Mouse (Mus musculus): ENCODE measurements at regions not wholly inside any gene's neighbourhood (a gene's known extent, or its start where the extent isn't known, plus 50 kb on each side); places are given as distances from the start of the nearest gene placed in this dataset.

DNA sequence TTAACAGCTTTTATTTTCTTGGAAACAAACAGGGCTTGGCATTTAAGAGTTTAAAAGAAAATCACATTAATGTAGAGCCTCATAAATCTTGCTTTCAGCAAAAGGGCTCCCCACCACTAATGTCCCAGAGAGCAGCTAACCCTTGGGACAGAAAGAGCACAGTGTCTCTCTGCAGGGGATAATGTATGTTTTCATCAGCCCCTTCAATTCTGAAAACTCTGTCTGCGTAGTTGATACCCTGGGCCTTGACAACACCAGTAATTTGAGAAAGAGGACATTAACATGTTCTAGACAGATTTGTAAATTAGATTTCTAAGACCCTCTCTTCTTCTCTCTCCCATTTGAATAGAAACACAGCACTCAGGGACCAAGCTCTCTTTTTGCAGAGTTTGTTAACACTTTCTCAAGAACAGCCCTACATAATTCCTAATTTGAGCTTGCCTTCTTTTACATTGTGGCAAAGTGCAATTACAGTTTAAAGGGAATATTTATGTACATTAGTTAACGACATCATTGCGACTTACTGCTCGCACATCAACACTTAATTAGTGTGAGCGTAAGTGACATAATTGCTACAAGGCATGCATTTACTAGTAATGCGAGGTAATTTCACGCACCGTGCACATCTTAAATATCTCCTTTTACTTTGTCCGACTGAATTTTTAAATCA is 444.7 kb downstream of the Psat1 start:
- Histone ChIP-seq H3K36me3 (ENCODE audit: control insufficient read depth, insufficient read depth, low read length) (no peaks in the 10 kb centered on the region), H3K4me1 (replicated peaks; ENCODE audit: control insufficient read depth, insufficient read depth) (no peaks in the 10 kb centered on the region), H3K4me3 (ENCODE audit: low read depth, low read length) (no peak overlapping the region), H3K4me2 (replicated peaks; ENCODE audit: low read depth) (no peak overlapping the region), H3K27ac (replicated peaks) (no peak overlapping the region), H3K9ac (ENCODE audit: low read length) (no peak overlapping the region), H3K9me3 (ENCODE audit: control insufficient read depth, low read length) (no peaks in the 10 kb centered on the region), H3K27me3 (ENCODE audit: control insufficient read depth, insufficient read depth, low read length) (no peaks in the 10 kb centered on the region)
- ATAC-seq (ENCODE audit: low FRiP score, low TSS enrichment) (no peak), DNase-seq (ENCODE audit: low spot score) (no peak)
- TF ChIP-seq EP300 (optimal IDR thresholded peaks at IDR 0.05) (no peak), CTCF (IDR thresholded peaks at IDR 0.05; ENCODE audit: low read depth) (no peak)
- WGBS, result 82% methylated on average over 9 of the region's 9 CpGs

DNA sequence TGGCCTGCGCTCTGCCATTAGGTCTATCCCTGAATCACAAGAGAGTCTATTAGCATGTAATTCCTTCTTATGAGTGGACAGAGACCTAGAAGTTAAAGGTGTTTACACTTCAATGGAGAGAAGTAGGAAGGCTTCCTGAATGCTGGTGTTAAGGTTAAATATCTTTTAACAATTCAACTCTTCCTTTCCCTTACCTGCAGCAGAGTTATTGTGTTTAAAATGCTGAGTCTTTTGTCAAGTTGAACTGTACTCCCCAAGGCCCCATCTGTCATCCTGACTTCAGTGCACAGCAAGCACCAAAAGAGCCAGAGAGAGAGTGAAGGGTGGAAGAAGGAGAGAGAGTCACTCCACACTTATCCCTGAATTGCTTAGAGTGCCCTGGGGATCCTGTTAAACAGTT is 451.6 kb downstream of the Psat1 start:
- 92% methylated on average over 1 of the region's 1 CpGs for WGBS

DNA sequence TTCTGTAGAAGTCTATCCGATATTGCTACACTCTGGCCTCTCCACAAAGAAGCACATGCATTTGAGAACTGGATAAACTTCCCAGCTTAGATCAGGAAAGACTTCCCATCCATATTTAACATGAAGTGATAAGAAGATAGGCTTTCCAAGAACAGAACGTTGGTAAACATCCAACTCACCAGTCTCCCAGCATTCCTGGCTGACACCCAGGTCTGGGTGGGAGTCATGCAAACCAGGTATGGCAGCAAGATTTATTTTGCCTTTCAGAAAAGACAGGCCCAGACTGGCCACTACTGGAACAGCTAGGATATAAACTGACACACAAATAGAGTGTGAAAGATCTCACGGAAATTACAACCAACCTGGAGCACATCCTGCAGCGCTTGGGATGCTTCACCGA is 459.6 kb downstream of the Psat1 start:
- 67% methylated on average over 5 of the region's 5 CpGs for WGBS
- no peak overlapping the region for H3K4me2 ChIP-seq (replicated peaks; ENCODE audit: low read depth)
- no peaks in the 10 kb centered on the region for H3K36me3 ChIP-seq (ENCODE audit: control insufficient read depth, insufficient read depth, low read length)
- H3K4me1 ChIP-seq (replicated peaks; ENCODE audit: control insufficient read depth, insufficient read depth), result no peaks in the 10 kb centered on the region
- DNase-seq (ENCODE audit: low spot score) (no peak), ATAC-seq (ENCODE audit: low FRiP score, low TSS enrichment) (no peak)
- TF ChIP-seq EP300 (optimal IDR thresholded peaks at IDR 0.05) (no peak), CTCF (IDR thresholded peaks at IDR 0.05; ENCODE audit: low read depth) (no peak)
- H3K27ac ChIP-seq (replicated peaks), result no peak overlapping the region
- H3K27me3 ChIP-seq (ENCODE audit: control insufficient read depth, insufficient read depth, low read length), result no peaks in the 10 kb centered on the region
- no peak overlapping the region for H3K9ac ChIP-seq (ENCODE audit: low read length)
- H3K4me3 ChIP-seq (ENCODE audit: low read depth, low read length), result no peak overlapping the region
- H3K9me3 ChIP-seq (ENCODE audit: control insufficient read depth, low read length), result no peaks in the 10 kb centered on the region

More for the DNA sequence above, 451.6 kb downstream of the Psat1 start:
- Histone ChIP-seq H3K36me3 (ENCODE audit: control insufficient read depth, insufficient read depth, low read length) (no peaks in the 10 kb centered on the region), H3K4me1 (replicated peaks; ENCODE audit: control insufficient read depth, insufficient read depth) (no peaks in the 10 kb centered on the region), H3K9me3 (ENCODE audit: control insufficient read depth, low read length) (no peaks in the 10 kb centered on the region), H3K27me3 (ENCODE audit: control insufficient read depth, insufficient read depth, low read length) (no peaks in the 10 kb centered on the region), H3K27ac (replicated peaks) (no peak overlapping the region), H3K4me2 (replicated peaks; ENCODE audit: low read depth) (no peak overlapping the region), H3K9ac (ENCODE audit: low read length) (no peak overlapping the region), H3K4me3 (ENCODE audit: low read depth, low read length) (no peak overlapping the region)
- ATAC-seq (ENCODE audit: low FRiP score, low TSS enrichment) (no peak), DNase-seq (ENCODE audit: low spot score) (no peak)
- no peak for TF ChIP-seq EP300 (optimal IDR thresholded peaks at IDR 0.05)
- no peak for TF ChIP-seq CTCF (IDR thresholded peaks at IDR 0.05; ENCODE audit: low read depth)

DNA sequence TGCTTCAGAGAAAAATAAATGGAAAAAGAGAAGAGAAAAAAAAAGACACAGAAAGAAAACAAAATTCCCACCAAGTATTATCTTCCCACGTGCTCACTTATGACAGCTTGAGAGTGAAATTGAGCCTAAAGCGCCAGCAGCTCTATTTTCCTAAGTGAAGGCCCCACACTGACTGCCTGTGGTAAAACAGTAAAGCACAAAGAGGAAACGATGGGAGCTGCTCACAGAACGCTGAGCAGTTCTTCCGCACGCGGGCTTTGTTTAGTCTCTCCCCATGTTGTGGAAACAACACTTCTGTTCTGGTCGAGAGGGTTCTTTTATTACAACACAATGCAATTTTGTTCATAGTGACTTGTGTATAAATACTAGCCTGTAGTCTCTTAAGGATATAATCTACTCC is 465.5 kb downstream of the Psat1 start:
- DNase-seq (ENCODE audit: low spot score) (no peak), ATAC-seq (ENCODE audit: low FRiP score, low TSS enrichment) (no peak)
- no peak overlapping the region for H3K4me2 ChIP-seq (replicated peaks; ENCODE audit: low read depth)
- H3K4me1 ChIP-seq (replicated peaks; ENCODE audit: control insufficient read depth, insufficient read depth), result no peaks in the 10 kb centered on the region
- no peak overlapping the region for H3K4me3 ChIP-seq (ENCODE audit: low read depth, low read length)
- no peaks in the 10 kb centered on the region for H3K36me3 ChIP-seq (ENCODE audit: control insufficient read depth, insufficient read depth, low read length)
- H3K27ac ChIP-seq (replicated peaks), result no peak overlapping the region
- H3K27me3 ChIP-seq (ENCODE audit: control insufficient read depth, insufficient read depth, low read length), result no peaks in the 10 kb centered on the region
- TF ChIP-seq CTCF (IDR thresholded peaks at IDR 0.05; ENCODE audit: low read depth), result no peak
- TF ChIP-seq EP300 (optimal IDR thresholded peaks at IDR 0.05), result no peak
- no peak overlapping the region for H3K9ac ChIP-seq (ENCODE audit: low read length)
- H3K9me3 ChIP-seq (ENCODE audit: control insufficient read depth, low read length), result no peaks in the 10 kb centered on the region
- 50% methylated on average over 8 of the region's 8 CpGs for WGBS

DNA sequence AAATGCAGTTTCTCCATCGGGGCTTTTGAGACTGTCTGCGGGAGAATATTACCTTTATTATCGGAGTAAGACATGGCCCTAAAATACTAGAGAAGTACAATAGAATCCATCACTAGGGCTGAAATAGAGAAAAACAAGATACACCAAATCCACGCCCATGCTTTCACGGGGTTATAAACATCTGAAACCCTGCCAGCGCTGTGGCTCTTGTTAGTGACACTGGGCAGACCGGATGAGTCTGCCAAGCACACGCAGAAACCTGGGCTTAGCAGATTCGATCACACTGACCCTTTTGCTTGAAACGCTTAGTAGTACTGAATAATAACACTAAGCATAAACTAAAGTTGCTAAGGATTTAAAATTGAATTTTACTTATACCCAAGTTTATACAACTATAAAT is 477.6 kb downstream of the Psat1 start:
- Histone ChIP-seq H3K27me3 (ENCODE audit: control insufficient read depth, insufficient read depth, low read length) (no peaks in the 10 kb centered on the region), H3K4me3 (ENCODE audit: low read depth, low read length) (no peak overlapping the region), H3K4me2 (replicated peaks; ENCODE audit: low read depth) (no peak overlapping the region), H3K36me3 (ENCODE audit: control insufficient read depth, insufficient read depth, low read length) (no peaks in the 10 kb centered on the region), H3K4me1 (replicated peaks; ENCODE audit: control insufficient read depth, insufficient read depth) (no peaks in the 10 kb centered on the region), H3K9me3 (ENCODE audit: control insufficient read depth, low read length) (no peaks in the 10 kb centered on the region), H3K9ac (ENCODE audit: low read length) (no peak overlapping the region), H3K27ac (replicated peaks) (no peak overlapping the region)
- 79% methylated on average over 10 of the region's 10 CpGs for WGBS
- TF ChIP-seq EP300 (optimal IDR thresholded peaks at IDR 0.05) (no peak), CTCF (IDR thresholded peaks at IDR 0.05; ENCODE audit: low read depth) (no peak)
- ATAC-seq (ENCODE audit: low FRiP score, low TSS enrichment), result no peak
- DNase-seq (ENCODE audit: low spot score), result no peak

DNA sequence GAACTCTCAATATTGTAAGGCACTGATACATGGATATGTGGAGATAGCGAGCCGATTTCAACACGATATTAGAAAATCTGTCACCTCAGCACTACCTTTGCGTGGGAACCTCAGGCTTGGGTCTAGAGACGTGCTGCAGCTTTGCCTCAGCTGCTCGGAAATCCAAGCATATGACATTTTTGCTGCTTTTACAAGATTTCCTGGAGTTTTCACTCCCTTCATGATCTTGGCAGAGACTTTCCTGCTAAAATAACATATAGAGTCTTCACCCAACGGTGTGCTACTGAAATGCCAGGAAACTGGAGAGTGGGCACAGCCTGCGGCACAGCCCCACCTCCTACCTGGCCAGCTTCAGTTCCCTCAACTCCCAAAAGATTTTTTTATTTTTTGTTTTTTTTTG is 480.4 kb downstream of the Psat1 start:
- 86% methylated on average over 8 of the region's 8 CpGs for WGBS
- H3K27ac ChIP-seq (replicated peaks), result no peak overlapping the region
- no peaks in the 10 kb centered on the region for H3K4me1 ChIP-seq (replicated peaks; ENCODE audit: control insufficient read depth, insufficient read depth)
- DNase-seq (ENCODE audit: low spot score) (no peak), ATAC-seq (ENCODE audit: low FRiP score, low TSS enrichment) (no peak)
- no peaks in the 10 kb centered on the region for H3K27me3 ChIP-seq (ENCODE audit: control insufficient read depth, insufficient read depth, low read length)
- no peaks in the 10 kb centered on the region for H3K36me3 ChIP-seq (ENCODE audit: control insufficient read depth, insufficient read depth, low read length)
- H3K4me3 ChIP-seq (ENCODE audit: low read depth, low read length), result no peak overlapping the region
- no peak overlapping the region for H3K9ac ChIP-seq (ENCODE audit: low read length)
- no peak for TF ChIP-seq CTCF (IDR thresholded peaks at IDR 0.05; ENCODE audit: low read depth)
- no peak for TF ChIP-seq EP300 (optimal IDR thresholded peaks at IDR 0.05)
- H3K4me2 ChIP-seq (replicated peaks; ENCODE audit: low read depth), result no peak overlapping the region
- H3K9me3 ChIP-seq (ENCODE audit: control insufficient read depth, low read length), result no peaks in the 10 kb centered on the region

All from stomach, postnatal 0 days (tissue).